Mouse (Mus musculus) 3134 (cell line): ENCODE results near the gene Tmem82.

Experiments used
- DNase-seq: peaks from one replicate; pipeline ENCODE4 v3.0.0-alpha.2; 2011; ENCODE audit warnings: low spot score; ENCODE audit not compliant: insufficient read length; ENCODE audit errors: extremely low read depth

Gene Tmem82

GRCm38 (mm10) chr4:141618565-141619243, at the start of gene Tmem82:
TSS of gene Tmem82 (minus strand) at chr4:141618633.
- no peak for DNase-seq

GRCm38 (mm10) chr4:141664799-141665198, 46.4 kb upstream of the Tmem82 start, which contains the start of gene Plekhm2:
TSS of gene Plekhm2 (minus strand) at chr4:141664899.
- no peak for DNase-seq

GRCm38 (mm10) chr4:141664011-141664745, 45.7 kb upstream of the Tmem82 start:
- DNase-seq: peak; percentile 71

- peak; percentile 51 for DNase-seq
These were observed 44.9 kb upstream of the Tmem82 start for GRCm38 (mm10) chr4:141663122-141663931.

- DNase-seq: no peak
These were observed 42.5 kb upstream of the Tmem82 start for GRCm38 (mm10) chr4:141660884-141661283.

GRCm38 (mm10) chr4:141659739-141660138, 41.3 kb upstream of the Tmem82 start:
- DNase-seq: no peak

GRCm38 (mm10) chr4:141658846-141659484, 40.5 kb upstream of the Tmem82 start:
- peak; percentile 59 for DNase-seq

- DNase-seq: no peak
These were observed 38.5 kb upstream of the Tmem82 start for GRCm38 (mm10) chr4:141656932-141657331.

GRCm38 (mm10) chr4:141655908-141656608, 37.6 kb upstream of the Tmem82 start:
- no peak for DNase-seq

- no peak for DNase-seq
These were observed 36.1 kb upstream of the Tmem82 start for GRCm38 (mm10) chr4:141654509-141654908.

GRCm38 (mm10) chr4:141653813-141654212, 35.4 kb upstream of the Tmem82 start:
- no peak for DNase-seq

GRCm38 (mm10) chr4:141653044-141653443, 34.6 kb upstream of the Tmem82 start:
- no peak for DNase-seq

GRCm38 (mm10) chr4:141651944-141652343, 33.5 kb upstream of the Tmem82 start:
- DNase-seq: no peak

- DNase-seq: no peak
These were observed 32.9 kb upstream of the Tmem82 start for GRCm38 (mm10) chr4:141651286-141651685.

- DNase-seq: no peak
These were observed 30.8 kb upstream of the Tmem82 start for GRCm38 (mm10) chr4:141649244-141649643.

GRCm38 (mm10) chr4:141648262-141648661, 29.8 kb upstream of the Tmem82 start:
- DNase-seq: no peak

GRCm38 (mm10) chr4:141647187-141647586, 28.8 kb upstream of the Tmem82 start:
- no peak for DNase-seq

- DNase-seq: no peak
These were observed 27.6 kb upstream of the Tmem82 start for GRCm38 (mm10) chr4:141645988-141646387.

- no peak for DNase-seq
These were observed 24.9 kb upstream of the Tmem82 start for GRCm38 (mm10) chr4:141643118-141643855.
